Mouse (Mus musculus) adrenal gland, postnatal 10 days (tissue): ENCODE results near the gene Vat1. TPM values are rescaled to one million over a fixed set of nuclear protein-coding genes. Genes with fewer than 3 reads are reported as not detected.
"Not testable (repeated sequence)": the region's sequence is repeated elsewhere in the genome, so short reads cannot be mapped to it uniquely, and the experiment has no call there.

Experiments used
- DNase-seq: peaks from one replicate; pipeline ENCODE4 v3.0.0; 2021; ENCODE audit warnings: mixed read lengths
- microRNA-seq: library from miRNA; unstranded; fragments of <30 nt; microRNA quantifications from one replicate; pipeline ENCODE4 v1.2.0, GENCODE M21; 2021
- total RNA-seq, 2 experiments: library from RNA; stranded (reverse); gene quantifications; 2 replicates each; pipeline ENCODE4 v1.2.3; 2021

Gene Vat1
- total RNA-seq, 2 experiments from 2014 or later, result 79.4 to 87.3 TPM

DNA sequence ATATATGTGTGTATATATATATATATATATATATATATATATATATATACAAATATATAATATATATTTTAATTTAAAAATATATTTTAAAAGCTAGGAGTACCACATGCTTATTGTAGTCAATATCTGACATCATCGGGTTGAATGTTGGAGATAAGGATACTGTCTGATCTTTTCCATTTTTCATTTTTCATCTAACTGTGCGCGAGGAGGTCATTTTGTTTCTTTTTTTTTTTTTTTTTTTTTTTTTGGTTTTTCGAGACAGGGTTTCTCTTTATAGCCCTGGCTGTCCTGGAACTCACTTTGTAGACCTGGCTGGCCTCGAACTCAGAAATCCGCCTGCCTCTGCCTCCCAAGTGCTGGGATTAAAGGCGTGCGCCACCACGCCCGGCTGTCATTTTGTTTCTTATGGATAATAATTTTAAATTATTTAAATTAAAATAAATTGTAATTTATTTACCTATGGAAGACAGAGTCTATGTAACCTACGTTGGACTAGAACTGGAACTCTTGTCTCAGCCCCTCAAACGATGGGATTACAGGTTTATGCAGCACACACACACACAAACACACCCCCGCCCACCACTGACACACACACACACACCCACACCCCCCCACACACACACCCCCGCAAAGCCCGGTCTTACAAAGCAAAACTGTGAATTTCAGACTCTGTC, 24.4 kb downstream of the Vat1 start:
- not testable (repeated sequence) for DNase-seq

DNA sequence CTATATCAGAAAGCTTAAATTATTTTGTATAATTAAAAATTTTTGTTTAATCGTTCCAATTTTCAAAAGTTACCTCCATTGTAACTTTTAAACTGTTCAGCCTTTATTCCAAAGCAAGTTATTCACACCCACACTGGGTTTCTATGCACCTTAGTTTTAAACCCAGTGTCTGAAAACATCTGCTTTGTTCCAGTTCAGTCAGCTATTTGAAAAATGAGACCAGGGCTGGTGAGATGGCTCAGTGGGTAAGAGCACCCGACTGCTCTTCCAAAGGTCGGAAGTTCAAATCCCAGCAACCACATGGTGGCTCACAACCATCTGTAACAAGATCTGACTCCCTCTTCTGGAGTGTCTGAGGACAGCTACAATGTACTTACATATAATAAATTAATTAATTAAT, 28.0 kb downstream of the Vat1 start:
- not testable (repeated sequence) for DNase-seq

DNA sequence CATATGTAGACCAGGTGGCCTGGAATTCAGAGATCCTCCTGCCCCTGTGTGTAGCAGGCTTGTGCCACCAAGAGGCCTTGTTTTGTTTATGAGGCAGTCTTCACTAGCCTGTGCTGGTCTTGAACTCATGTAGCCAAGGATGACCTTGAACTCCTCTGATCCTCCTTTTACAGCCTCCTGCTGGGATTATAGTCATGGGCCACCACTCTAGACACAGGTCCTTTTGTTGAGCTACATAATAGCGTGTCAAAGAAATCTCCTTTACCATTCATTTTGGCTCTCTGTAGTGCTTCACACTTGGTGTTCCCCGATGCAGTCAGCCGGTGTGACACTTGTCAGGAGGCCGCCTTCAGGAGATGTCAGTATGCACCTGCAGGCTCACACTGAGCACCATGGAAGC, 29.1 kb downstream of the Vat1 start:
- DNase-seq, result no peak

DNA sequence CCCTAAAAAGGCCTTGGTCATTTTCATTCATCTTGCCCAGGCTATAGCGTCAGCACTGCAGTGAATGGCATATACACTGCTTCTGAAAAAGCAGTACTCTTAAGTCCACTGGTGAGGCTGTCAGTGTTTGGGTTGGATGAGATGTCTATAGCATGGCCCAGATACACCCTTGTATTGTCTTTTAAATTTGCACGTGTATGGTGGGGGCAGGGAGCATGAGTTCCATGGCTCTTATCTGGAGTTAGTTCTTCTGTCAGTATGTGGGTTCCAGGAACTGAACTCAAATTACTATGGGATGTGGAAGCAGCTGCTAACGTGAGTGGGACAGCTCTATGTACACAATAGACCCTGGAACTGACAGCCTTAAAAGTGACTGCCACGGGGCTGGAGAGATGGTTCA, 30.2 kb downstream of the Vat1 start:
- DNase-seq, result no peak

DNA sequence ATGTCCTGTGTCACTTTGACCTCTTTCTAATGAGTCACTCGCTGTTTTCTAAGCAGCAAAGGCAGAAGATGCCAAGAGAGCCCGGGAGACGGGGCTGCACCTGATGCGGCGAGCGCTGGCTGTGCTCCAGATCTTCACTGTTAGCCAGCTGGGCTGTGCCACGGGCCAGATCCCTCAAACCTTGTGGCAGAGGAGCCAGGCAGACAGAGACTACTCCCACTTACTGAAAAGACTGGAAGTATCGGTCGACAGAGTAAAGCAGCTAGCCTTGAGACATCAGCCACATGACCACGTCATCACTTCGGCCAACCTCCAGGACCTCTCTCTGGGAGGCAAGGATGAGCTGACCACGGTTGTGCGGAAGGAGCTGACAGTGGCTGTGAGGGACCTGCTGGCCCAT, 32.6 kb downstream of the Vat1 start:
- DNase-seq, result peak; percentile 18

DNA sequence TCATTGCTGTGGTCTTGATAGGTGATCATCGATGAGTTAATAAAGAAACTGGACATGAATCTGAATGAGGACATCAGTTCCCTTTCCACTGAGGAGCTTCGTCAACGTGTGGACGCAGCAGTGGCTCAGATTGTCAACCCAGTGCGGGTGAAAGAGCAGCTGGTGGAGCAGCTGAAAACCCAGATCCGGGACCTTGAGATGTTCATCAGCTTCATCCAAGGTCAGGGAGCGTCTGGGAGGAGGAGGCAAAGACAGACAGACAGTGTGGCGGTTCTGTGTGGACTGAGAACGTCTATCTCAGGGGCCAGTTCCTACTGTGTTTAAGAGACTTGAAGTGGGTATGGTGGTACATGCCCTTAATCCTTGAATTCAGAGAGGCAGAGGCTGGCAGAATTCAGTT, 34.7 kb downstream of the Vat1 start:
- DNase-seq, result peak; percentile 31

DNA sequence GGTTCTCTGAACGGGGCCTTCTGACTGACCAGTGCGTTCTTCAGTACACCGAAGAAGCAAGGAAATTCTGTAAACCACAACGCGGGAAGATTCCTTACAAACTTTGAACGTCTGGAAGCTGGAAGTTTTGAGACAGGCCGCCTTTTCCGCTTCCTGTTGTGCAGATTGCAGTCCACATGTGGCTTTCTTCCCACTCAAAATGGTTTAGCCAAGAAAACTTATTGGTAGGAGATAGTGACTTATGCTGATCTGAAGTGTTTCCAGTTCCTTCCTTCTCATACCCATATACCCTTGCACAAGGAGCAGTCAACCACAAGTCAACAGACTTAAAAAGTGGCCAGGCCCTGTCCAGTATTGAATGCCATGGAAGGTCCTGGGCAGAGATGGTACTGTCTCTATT, 39.9 kb downstream of the Vat1 start:
- DNase-seq, result no peak

DNA sequence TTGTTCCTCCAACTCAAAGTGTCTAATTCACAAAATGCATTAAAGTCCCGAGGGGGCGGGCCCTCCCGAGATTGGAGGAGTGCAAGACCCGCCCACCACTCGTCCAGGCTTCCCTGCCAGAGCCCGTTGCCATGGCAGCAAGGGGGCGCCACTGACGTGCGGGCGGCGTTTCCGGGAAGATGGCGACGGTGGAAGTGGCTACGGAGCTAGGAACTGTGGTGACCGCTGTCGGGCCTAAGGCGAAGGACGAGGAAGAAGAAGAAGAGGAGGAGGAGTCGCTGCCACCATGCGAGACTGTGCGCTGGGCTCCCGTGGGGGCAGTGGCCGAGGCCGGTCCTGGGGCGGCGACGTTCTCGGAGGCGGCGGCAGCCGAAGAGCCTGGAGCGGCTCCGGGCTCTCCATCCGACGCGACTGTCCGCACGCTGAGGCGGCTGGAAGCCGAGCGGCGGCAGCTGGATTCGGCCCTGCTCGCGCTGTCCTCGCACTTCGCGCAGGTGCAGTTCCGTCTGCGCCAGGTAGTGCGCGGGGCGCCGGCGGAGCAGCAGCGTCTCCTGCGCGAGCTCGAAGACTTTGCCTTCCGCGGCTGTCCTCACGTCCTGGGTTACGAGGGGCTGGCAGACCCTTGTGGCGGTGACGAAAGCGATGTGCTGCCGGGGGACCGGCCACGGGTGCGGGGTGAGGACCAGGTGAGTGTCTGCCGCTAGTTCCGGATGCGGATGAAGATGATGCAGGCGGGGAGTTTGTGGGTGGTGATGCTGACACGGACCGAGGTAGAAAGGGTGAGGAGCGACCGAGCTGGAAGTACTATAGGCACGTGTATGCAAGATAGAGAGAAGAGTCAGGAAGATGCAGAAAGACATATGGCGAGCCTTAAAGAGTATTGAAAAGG, 40.9 kb downstream of the Vat1 start, which contains the start of the genes Rundc1 and Ptges3l:
Gene Rundc1, plus strand, starts transcription at position 161 of the 889 bp plus-strand sequence.
Gene Ptges3l, minus strand, starts transcription at position 409 of the 889 bp plus-strand sequence.
- peak; percentile 99 for DNase-seq

DNA sequence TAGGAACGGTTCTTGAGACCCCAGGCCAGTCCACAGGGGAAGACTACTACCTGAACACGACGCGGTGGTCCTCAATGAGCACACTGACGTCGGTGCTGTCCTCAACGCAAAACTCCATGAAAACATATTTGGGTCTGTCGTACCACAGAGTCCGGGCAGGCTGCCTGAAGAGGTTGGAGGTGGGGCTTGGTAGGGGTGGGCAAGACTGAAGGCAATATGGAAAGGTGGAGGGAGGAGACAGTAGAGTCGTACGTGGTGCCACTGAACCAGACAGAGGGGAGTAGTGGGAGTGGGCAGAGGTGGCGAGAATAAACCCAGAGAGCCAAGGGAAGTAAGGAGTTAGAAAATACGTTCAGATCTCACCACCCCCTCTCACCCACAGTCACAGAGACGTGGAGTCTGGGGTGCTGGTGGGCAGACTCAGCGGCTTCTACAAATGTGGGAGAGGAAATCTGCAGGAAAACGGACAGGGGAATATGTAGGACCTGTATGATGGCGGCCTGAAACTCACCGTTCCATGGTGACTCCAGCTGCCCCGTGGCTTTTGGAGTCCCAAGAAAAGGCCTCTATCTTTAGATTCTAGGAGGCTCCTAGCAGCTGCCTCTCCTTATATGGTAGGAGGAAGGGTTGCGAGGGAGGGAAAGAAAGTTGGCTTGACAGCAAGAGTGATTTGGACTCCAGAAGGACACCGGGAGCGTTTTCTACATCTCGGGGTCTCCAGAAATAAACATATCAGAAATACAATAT, 41.8 kb downstream of the Vat1 start, which contains the start of gene Gm27029:
Gene Gm27029, minus strand, starts transcription at position 692 of the 747 bp plus-strand sequence.
- DNase-seq, result peak; percentile 33

DNA sequence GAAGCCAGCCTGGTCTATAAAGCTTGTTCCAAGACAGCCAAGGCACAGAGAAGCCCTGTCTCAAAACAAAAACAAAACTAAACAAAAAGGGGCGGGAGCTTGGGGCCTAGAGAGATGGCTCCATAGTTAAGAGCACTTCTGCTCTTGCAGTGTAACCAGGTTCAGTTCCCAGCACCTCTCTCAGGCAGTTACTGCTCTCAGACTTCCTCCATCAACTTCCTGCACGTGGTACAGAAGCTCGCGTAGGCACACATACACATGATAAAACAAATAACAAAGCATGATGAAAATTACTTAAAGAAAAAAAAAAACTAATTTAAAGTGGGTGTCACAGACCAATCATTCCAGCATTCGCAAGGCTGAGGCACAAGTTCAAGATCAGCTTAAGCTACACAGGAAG, 45.9 kb downstream of the Vat1 start:
- DNase-seq, result no peak

DNA sequence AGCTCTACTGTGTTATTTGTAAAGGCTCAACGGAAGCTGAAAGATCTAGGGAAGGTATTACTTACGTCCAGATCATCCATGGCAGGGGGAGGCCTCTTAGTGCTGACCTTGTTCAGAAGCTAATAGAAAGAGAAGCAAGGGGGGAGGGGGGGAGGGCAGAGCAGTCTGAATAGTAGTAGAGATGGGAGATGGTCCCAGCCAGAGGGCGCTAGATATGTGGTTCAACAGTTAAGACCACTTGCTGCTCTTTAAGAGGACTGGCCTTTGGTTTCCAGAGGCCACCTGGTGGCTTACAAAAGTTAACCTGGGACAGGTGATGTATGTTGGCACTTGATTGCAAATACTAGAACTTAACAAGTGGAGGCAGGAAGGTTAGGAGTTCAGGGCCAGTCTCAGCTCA, 46.4 kb downstream of the Vat1 start:
- DNase-seq, result no peak

DNA sequence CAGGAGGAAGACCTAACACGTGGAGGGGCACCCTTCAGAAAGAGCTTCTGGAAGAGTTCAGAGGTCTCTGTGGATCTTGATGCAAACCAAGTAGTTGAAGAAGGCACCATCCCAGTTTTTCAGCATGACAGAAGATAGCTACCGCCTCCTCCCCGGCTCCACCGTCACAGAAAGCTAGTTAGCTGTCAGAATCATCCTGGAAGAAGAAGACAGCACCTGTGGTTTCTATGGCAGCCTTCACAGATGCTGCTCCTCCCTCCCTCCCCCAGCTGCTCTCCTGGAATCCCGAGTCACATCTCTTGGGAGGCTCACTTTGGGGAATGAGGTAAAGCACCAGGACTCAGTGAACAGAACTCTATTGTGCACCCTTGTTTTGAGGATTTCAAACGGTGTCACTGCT, 47.0 kb downstream of the Vat1 start:
- DNase-seq, result no peak

DNA sequence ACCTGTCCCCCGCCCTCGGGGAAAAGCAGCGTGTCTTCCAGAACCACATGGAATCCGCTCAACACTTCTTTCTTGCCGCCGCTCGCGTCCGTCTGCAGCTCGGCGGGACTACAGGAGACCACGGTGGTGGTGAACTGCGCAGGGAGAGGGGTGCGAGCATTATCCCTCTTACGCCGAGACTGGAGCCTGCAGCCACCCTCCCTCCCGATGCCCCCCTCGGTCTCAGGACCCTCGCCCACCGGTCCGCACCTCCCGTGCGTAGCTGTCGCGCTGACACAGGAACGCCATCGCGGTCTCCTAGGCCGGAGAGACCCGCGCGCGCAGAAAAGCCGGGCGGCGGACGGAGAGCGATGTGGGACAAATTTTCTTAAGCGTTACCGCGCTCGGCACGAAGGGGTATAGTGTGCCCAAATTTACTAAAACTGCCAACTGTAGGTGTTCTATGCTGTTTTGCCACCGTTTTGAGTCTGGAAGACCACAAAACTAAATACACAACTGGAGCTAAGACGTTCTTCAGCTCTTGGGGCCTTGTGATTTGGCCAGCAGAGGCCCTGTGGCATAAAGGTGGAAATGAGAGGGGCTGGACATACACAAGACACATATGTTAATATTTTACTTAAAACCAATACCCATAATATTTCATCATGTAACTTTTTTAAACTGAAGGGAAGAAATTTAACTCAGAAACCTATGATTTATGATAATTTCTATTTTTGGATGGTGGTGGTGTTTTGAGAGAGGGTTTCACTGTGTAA, 48.8 kb downstream of the Vat1 start, which contains the start of gene Aarsd1:
Gene Aarsd1, minus strand, starts transcription at position 515 of the 755 bp plus-strand sequence.
- DNase-seq, result peak; percentile 95

DNA sequence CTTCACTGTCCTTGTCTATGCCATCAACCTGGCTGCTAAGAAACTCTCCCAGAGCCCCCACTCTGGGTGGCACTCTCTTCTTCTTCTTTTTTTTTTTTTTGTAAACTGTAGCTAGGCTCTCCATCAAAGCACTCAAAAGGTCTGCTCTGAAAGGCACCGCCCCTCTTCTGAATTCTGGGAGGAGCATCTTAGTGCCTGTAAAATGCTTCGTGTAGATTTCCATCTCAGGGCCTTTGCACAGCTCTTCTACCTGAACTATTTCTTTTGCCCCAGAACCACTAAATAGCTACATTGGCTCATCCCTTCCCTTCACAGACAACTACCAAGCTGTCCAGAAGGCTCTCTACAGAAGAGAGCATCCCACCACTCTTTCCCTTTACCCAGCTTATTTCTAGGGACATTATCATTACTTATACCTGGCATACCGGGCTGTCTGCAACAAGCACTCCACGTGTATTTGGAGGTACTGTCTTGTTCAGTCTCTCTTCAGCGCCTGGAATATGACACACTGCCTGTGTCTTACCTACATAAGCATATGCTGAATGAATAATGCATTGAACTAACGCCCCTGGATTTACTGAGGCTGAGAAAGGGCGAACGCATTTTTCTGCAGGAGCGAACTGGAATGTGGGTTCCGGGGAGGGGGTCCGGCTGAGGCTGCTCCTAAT, 49.5 kb downstream of the Vat1 start:
- no peak for DNase-seq

DNA sequence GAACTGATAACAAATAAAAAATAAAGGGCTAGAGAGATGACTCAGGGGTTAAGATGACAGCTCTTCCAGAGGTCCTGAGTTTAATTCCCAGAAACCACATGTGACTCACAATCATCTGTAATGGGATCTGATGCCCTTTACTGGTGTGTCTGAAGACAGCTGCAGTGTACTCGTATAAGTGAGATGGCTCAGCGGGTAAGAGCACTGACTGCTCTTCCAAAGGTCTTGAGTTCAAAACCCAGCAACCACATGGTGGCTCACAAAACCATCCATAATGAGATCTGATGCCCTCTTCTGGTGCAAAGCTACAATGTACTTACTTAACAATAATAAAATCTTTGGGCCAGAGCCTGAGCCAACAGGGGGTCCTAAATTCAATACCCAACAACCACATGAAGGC, 50.7 kb downstream of the Vat1 start:
- DNase-seq, result no peak

Small RNA genes lying within 50 kb of the gene (microRNA-seq; reads per million reads assigned to microRNA genes)
- gene Mir6929, result not detected

Other genes starting within 250 kb of the Vat1 start
- 10 to 100 TPM; 27.9 to 37.9 TPM for gene Ezh1, start 239.8 kb downstream of the Vat1 start, total RNA-seq
- gene Ramp2, start 220.2 kb downstream of the Vat1 start, total RNA-seq, result 100 to 1,000 TPM; 101 to 116 TPM
- 100 to 1,000 TPM; 109 to 112 TPM for gene Vps25, start 212.5 kb downstream of the Vat1 start, total RNA-seq
- gene Wnk4, start 205.7 kb downstream of the Vat1 start, total RNA-seq, result 1 to 10 TPM; 2.5 to 3.6 TPM
- gene Cntd1, start 187.2 kb downstream of the Vat1 start, total RNA-seq, result 1 to 10 TPM in 1 of 2 experiments, under 1 TPM in 1; 0.63 to 1.4 TPM
- gene Coa3, start 187.1 kb downstream of the Vat1 start, total RNA-seq, result 10 to 100 TPM; 79.8 to 84.3 TPM
- 100 to 1,000 TPM; 132 to 133 TPM for gene Becn1, start 163.9 kb downstream of the Vat1 start, total RNA-seq
- 100 to 1,000 TPM; 125 to 132 TPM for gene Psme3, start 150.0 kb downstream of the Vat1 start, total RNA-seq
- gene Aoc2, start 141.2 kb downstream of the Vat1 start, total RNA-seq, result 1 to 10 TPM; 6.0 to 9.0 TPM
- 100 to 1,000 TPM; 103 to 122 TPM for gene Aoc3, start 135.6 kb downstream of the Vat1 start, total RNA-seq
- 10 to 100 TPM; 35.5 to 89.5 TPM for gene G6pc, start 98.7 kb downstream of the Vat1 start, total RNA-seq
- gene Aarsd1, start 48.6 kb downstream of the Vat1 start, total RNA-seq, result 10 to 100 TPM; 33.1 to 37.3 TPM
- gene Gm27029, start 41.4 kb downstream of the Vat1 start, total RNA-seq, result 1 to 10 TPM; 1.9 to 5.0 TPM
- 10 to 100 TPM; 16.1 to 17.8 TPM for gene Rundc1, start 41.1 kb downstream of the Vat1 start, total RNA-seq
- gene Ptges3l, start 40.9 kb downstream of the Vat1 start, total RNA-seq, result 1 to 10 TPM; 5.6 to 9.5 TPM
- 10 to 100 TPM; 75.5 to 92.7 TPM for gene Rpl27, start 23.9 kb downstream of the Vat1 start, total RNA-seq
- gene Ifi35, start 17.8 kb downstream of the Vat1 start, total RNA-seq, result 10 to 100 TPM; 23.0 to 24.9 TPM
- gene Rnd2, start 1.2 kb downstream of the Vat1 start, total RNA-seq, result 10 to 100 TPM; 10.6 to 11.0 TPM
- 1 to 10 TPM; 8.1 to 8.3 TPM for gene Brca1, start 85.7 kb upstream of the Vat1 start, total RNA-seq
- gene Nbr1, start 85.9 kb upstream of the Vat1 start, total RNA-seq, result 100 to 1,000 TPM; 134 to 137 TPM
- 10 to 100 TPM; 11.2 to 12.0 TPM for gene Tmem106a, start 116.0 kb upstream of the Vat1 start, total RNA-seq
- gene Gm11634, start 133.0 kb upstream of the Vat1 start, total RNA-seq, result not detected
- 10 to 100 TPM; 22.5 to 26.4 TPM for gene Rdm1, start 161.0 kb upstream of the Vat1 start, total RNA-seq
- gene Arl4d, start 199.3 kb upstream of the Vat1 start, total RNA-seq, result 10 to 100 TPM; 10.4 to 16.7 TPM